Mouse (Mus musculus) liver, postnatal 0 days (tissue): ENCODE measurements around the gene Gpsm3. TPM values are rescaled to one million over a fixed set of nuclear protein-coding genes. Genes with fewer than 3 reads are reported as not detected.
A peak's percentile ranks its signal among the peaks of the same experiment; 100 is the strongest.

Experiments used
- ATAC-seq: fragments of 200-750 bp; cut with Nextera tagmentation; 2 replicates; pipeline ENCODE4 v1.8.0; 2017; ENCODE audit warnings: mild to moderate bottlenecking, moderate library complexity
- DNase-seq: peaks from one replicate; pipeline ENCODE4 v3.0.0-alpha.2; 2016
- H3K27ac ChIP-seq: fragments of 300-500 bp; sonication (generic); 2 replicates; pipeline ENCODE4 v1.5.1; 2014; ENCODE audit warnings: antibody characterized with exemption, moderate library complexity, mild to moderate bottlenecking, low read depth
- H3K27me3 ChIP-seq: fragments of 300-500 bp; sonication (generic); 2 replicates; pipeline ENCODE4 v1.6.1; 2014; ENCODE audit warnings: low read length, control low read depth, mixed read lengths; ENCODE audit not compliant: insufficient read depth
- H3K36me3 ChIP-seq: fragments of 300-500 bp; sonication (generic); replicated peaks from 2 replicates; pipeline ENCODE4 v1.6.1; 2014; ENCODE audit warnings: mild to moderate bottlenecking, control low read depth, low read length, moderate library complexity, mixed read lengths; ENCODE audit not compliant: insufficient read depth
- H3K4me1 ChIP-seq: fragments of 300-500 bp; sonication (generic); 2 replicates; pipeline ENCODE4 v1.6.1; 2014; ENCODE audit warnings: antibody characterized with exemption, mild to moderate bottlenecking, control low read depth; ENCODE audit not compliant: insufficient read depth
- H3K4me2 ChIP-seq: fragments of 300-500 bp; sonication (generic); 2 replicates; pipeline ENCODE4 v1.6.1; 2014; ENCODE audit warnings: low read depth, mild to moderate bottlenecking, low read length, moderate library complexity, mixed read lengths
- H3K4me3 ChIP-seq: fragments of 300-500 bp; sonication (generic); 2 replicates; pipeline ENCODE4 v1.5.1; 2014; ENCODE audit warnings: low read depth, low read length
- H3K9ac ChIP-seq: fragments of 300-500 bp; sonication (generic); replicated peaks from 2 replicates; pipeline ENCODE4 v1.6.1; 2014; ENCODE audit warnings: mild to moderate bottlenecking, moderate library complexity
- H3K9me3 ChIP-seq: fragments of 300-500 bp; sonication (generic); 2 replicates; pipeline ENCODE4 v1.6.1; 2016; ENCODE audit warnings: mild to moderate bottlenecking, control low read depth, low read length, mixed read lengths
- CTCF ChIP-seq: sonication (generic); IDR thresholded peaks from 2 replicates; pipeline ENCODE4 v1.5.1; 2016; ENCODE audit warnings: antibody characterized with exemption, low read depth
- EP300 ChIP-seq: IDR thresholded peaks from 2 replicates; pipeline ENCODE4 v1.6.1; 2016; ENCODE audit warnings: antibody characterized with exemption, low read depth, mild to moderate bottlenecking
- WGBS: fragments of 180-500 bp; shearing (Covaris S2); extraction: QIAGEN DNeasy Blood & Tissue Kit; methylation state at CpG from one replicate; pipeline ENCODE4 v1.1.7; 2014; ENCODE audit not compliant: insufficient replicate concordance; 5-methylcytosine and 5-hydroxymethylcytosine counted together
- polyA plus RNA-seq: library from polyadenylated mRNA; unstranded; fragments of >200 nt; fragmentation: Nextera tagmentation; extraction: Ambion mirVana; gene quantifications from 2 replicates; pipeline ENCODE4 v1.2.1, GENCODE M21; 2015

The Gpsm3 gene
- polyA plus RNA-seq, 1 experiment from 2014 or later, result 24.7 TPM

- H3K27me3 ChIP-seq, result no peaks in the 10 kb centered on the region
- ATAC-seq, result no peak
- no peak overlapping the region for H3K4me2 ChIP-seq
- peaks cover 35% of the 10 kb centered on the region for H3K4me1 ChIP-seq
- no peaks in the 10 kb centered on the region for H3K36me3 ChIP-seq
- H3K9ac ChIP-seq, result no peak overlapping the region
- DNase-seq, result no peak
- no peak overlapping the region for H3K27ac ChIP-seq
- H3K9me3 ChIP-seq, result no peaks in the 10 kb centered on the region
- TF ChIP-seq CTCF, result no peak
- no peak for TF ChIP-seq EP300
- 83% methylated on average over 8 of the region's 8 CpGs for WGBS
- no peak overlapping the region for H3K4me3 ChIP-seq
Observed at GRCm38 (mm10) chr17:34585121-34585520, 4.5 kb upstream of the Gpsm3 start.

DNA sequence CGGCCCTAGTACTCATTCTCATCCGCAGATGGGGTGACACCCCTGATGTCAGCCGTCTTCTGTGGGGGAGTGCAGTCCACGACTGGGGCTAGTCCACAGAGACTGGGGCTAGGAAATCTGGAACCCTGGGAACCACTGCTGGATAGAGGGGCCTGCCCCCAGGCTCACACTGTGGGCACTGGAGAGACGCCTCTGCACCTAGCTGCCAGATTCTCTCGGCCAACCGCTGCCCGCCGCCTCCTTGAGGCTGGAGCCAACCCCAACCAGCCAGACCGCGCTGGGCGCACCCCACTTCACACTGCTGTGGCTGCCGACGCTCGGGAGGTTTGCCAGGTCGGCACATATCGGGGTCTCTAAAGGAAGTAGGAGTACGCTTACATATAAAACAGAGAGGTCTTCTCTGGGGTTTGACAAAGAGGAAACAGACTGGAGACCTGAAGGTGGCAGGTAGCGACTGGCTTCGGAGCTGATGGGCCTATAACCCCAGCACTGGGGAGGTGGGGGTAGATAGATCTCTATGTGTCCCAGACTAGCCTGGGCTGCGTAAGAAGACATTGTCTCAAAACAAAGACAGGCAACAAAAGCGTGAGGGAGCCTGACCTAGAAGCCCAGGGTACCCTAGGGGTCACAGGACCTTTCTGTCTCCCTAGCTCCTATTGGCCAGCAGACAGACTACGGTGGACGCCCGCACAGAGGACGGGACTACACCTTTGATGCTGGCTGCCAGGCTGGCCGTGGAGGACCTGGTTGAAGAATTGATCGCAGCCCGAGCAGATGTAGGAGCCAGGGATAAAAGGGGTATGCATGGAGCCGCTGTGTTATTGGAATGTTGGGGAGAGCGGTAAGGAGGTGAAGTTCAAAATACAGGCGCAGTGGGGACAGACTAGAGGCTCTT is 3.5 kb upstream of the Gpsm3 start:
- no peak overlapping the region; the same call in 1 of the 2 replicates for H3K9ac ChIP-seq
- H3K4me2 ChIP-seq, result peak overlapping the region; percentile 99
- no peaks in the 10 kb centered on the region for H3K36me3 ChIP-seq
- TF ChIP-seq EP300 (no peak), CTCF (no peak)
- peaks cover 45% of the 10 kb centered on the region for H3K4me1 ChIP-seq
- H3K27me3 ChIP-seq, result no peaks in the 10 kb centered on the region
- ATAC-seq, result no peak
- no peaks in the 10 kb centered on the region for H3K9me3 ChIP-seq
- DNase-seq, result no peak
- H3K27ac ChIP-seq, result no peak overlapping the region
- peak overlapping the region; percentile 87; the same call in 1 of the 2 replicates for H3K4me3 ChIP-seq
- 39% methylated on average over 32 of the region's 32 CpGs for WGBS

GRCm38 (mm10) chr17:34586796-34587422 is 2.7 kb upstream of the Gpsm3 start:
- DNase-seq (peak; percentile 91), ATAC-seq (peak; percentile 80)
- Histone ChIP-seq H3K4me3 (peak overlapping the region; percentile 87), H3K36me3 (no peaks in the 10 kb centered on the region), H3K9ac (peak overlapping the region; percentile 95), H3K9me3 (no peaks in the 10 kb centered on the region), H3K27me3 (no peaks in the 10 kb centered on the region), H3K4me1 (peaks cover 49% of the 10 kb centered on the region), H3K27ac (peak overlapping the region; percentile 84), H3K4me2 (peak overlapping the region; percentile 99)
- WGBS, result under 1% methylated on average over 37 of the region's 38 CpGs
- TF ChIP-seq EP300 (no peak), CTCF (no peak)

GRCm38 (mm10) chr17:34587423-34587811 is 2.2 kb upstream of the Gpsm3 start:
- Histone ChIP-seq H3K9me3 (no peaks in the 10 kb centered on the region), H3K4me1 (peaks cover 49% of the 10 kb centered on the region), H3K27ac (peak overlapping the region; percentile 84), H3K27me3 (no peaks in the 10 kb centered on the region), H3K9ac (peak overlapping the region; percentile 95), H3K4me2 (peak overlapping the region; percentile 99), H3K36me3 (no peaks in the 10 kb centered on the region), H3K4me3 (peak overlapping the region; percentile 87)
- ATAC-seq (peak; percentile 91), DNase-seq (peak; percentile 99)
- TF ChIP-seq EP300, result no peak
- TF ChIP-seq CTCF, result no peak
- WGBS, result 7% methylated on average over 34 of the region's 50 CpGs

DNA sequence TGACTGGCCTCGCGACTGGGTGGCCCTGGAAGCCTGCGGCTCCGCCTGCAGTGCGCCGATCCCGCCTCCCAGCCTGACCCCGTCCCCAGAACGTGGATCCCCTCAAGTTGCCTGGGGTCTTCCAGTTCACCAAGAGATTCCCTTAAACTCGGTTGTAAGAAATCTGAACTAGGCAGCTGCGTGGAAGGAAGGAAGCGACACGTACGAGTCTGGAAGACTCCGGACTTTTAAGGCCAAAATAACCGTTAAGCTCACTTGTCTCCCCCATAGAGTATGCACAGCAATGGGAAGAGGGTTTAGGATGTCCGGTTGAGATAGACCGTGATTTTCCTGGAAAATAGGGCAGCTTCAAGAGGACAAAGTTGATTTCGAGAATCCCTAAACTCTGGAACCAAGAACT is 1.8 kb upstream of the Gpsm3 start:
- Histone ChIP-seq H3K36me3 (no peaks in the 10 kb centered on the region), H3K4me2 (peak overlapping the region; percentile 99), H3K9ac (peak overlapping the region; percentile 95), H3K4me1 (peaks cover 53% of the 10 kb centered on the region), H3K9me3 (no peaks in the 10 kb centered on the region), H3K27ac (peak overlapping the region; percentile 84), H3K27me3 (no peaks in the 10 kb centered on the region), H3K4me3 (peak overlapping the region; percentile 87)
- 3% methylated on average over 19 of the region's 19 CpGs for WGBS
- no peak for DNase-seq
- ATAC-seq, result no peak
- TF ChIP-seq EP300 (no peak), CTCF (no peak)

GRCm38 (mm10) chr17:34588767-34589166 is 839 bp upstream of the Gpsm3 start:
- TF ChIP-seq EP300 (no peak), CTCF (no peak)
- DNase-seq (no peak), ATAC-seq (no peak)
- Histone ChIP-seq H3K36me3 (no peaks in the 10 kb centered on the region), H3K9me3 (no peaks in the 10 kb centered on the region), H3K27ac (peak overlapping the region; percentile 84), H3K4me1 (peaks cover 63% of the 10 kb centered on the region), H3K4me3 (peak overlapping the region; percentile 69), H3K4me2 (peak overlapping the region; percentile 99), H3K9ac (peak overlapping the region; percentile 88; the same call in 1 of the 2 replicates), H3K27me3 (no peaks in the 10 kb centered on the region)
- WGBS, result 61% methylated on average over 3 of the region's 3 CpGs
